In genomic region chr7:92776647-92777046, GRCm38 (mm10) we compare ENCODE assay signal across 9 mouse cellular contexts. TPM values are rescaled to one million over a fixed set of nuclear protein-coding genes. Genes with fewer than 3 reads are reported as not detected.
DNase-seq lines count a peak whose midpoint lies in the region; ATAC-seq lines count a peak whose summit lies in the region.
"Had no signal": no experiment of that assay in that cellular context is flagged by ENCODE, and none has a peak within 500 bp of the region (broad histone marks: within the 10 kb centered on the region; RNA-seq: fewer than 3 reads in every experiment).

No protein-coding gene starts in this region.

- peak overlapping the region; percentile 29; the same call in 1 of the 2 replicates for H3K27ac ChIP-seq in kidney, embryonic 15.5 days
- peak overlapping the region; percentile 97 for H3K27ac ChIP-seq in embryonic facial prominence, embryonic 14.5 days (replicated peaks; ENCODE audit: low read depth, low read length)
- H3K27ac ChIP-seq in hindbrain, embryonic 16.5 days (ENCODE audit: low read depth, low read length): peak overlapping the region; percentile 84
- H3K27ac ChIP-seq in neural tube, embryonic 12.5 days: no peak overlapping the region

- peak overlapping the region; percentile 40; the same call in 1 of the 2 replicates for H3K4me2 ChIP-seq in kidney, embryonic 15.5 days
- H3K4me2 ChIP-seq in embryonic facial prominence, embryonic 14.5 days (ENCODE audit: low read depth, low read length): peak overlapping the region; percentile 59
- peak overlapping the region; percentile 58 for H3K4me2 ChIP-seq in hindbrain, embryonic 16.5 days (ENCODE audit: low read length)
- H3K4me2 ChIP-seq in neural tube, embryonic 12.5 days (replicated peaks): peak overlapping the region; percentile 38

- no peaks in the 10 kb centered on the region for H3K9me3 ChIP-seq in kidney, embryonic 15.5 days (replicated peaks)
- no peaks in the 10 kb centered on the region for H3K9me3 ChIP-seq in embryonic facial prominence, embryonic 14.5 days (ENCODE audit: control insufficient read depth, low read length)
- H3K9me3 ChIP-seq in hindbrain, embryonic 16.5 days (ENCODE audit: control insufficient read depth, low read length): no peaks in the 10 kb centered on the region
- no peaks in the 10 kb centered on the region for H3K9me3 ChIP-seq in neural tube, embryonic 12.5 days

- 0 out of 2 replicates have a peak overlapping the region, but pooled peaks have one; percentile 22 for H3K9ac ChIP-seq in kidney, embryonic 15.5 days
- H3K9ac ChIP-seq in embryonic facial prominence, embryonic 14.5 days (ENCODE audit: low read depth, low read length): peak overlapping the region; percentile 51
- H3K9ac ChIP-seq in hindbrain, embryonic 16.5 days (ENCODE audit: low read depth, low read length): 0 out of 2 replicates have a peak overlapping the region, but pooled peaks have one; percentile 39
- H3K9ac ChIP-seq in neural tube, embryonic 12.5 days: no peak overlapping the region

- H3K36me3 ChIP-seq in kidney, embryonic 15.5 days: no peaks in the 10 kb centered on the region
- no peaks in the 10 kb centered on the region for H3K36me3 ChIP-seq in embryonic facial prominence, embryonic 14.5 days (ENCODE audit: control insufficient read depth, insufficient read depth, low read length)
- H3K36me3 ChIP-seq in hindbrain, embryonic 16.5 days (ENCODE audit: control insufficient read depth, insufficient read depth, low read length): no peaks in the 10 kb centered on the region
- H3K36me3 ChIP-seq in neural tube, embryonic 12.5 days: no peaks in the 10 kb centered on the region

- WGBS in kidney, embryonic 15.5 days: 61% methylated on average over 4 of the region's 4 CpGs
- WGBS in embryonic facial prominence, embryonic 14.5 days: 24% methylated on average over 4 of the region's 4 CpGs
- WGBS in hindbrain, embryonic 16.5 days: 48% methylated on average over 4 of the region's 4 CpGs
- 58% methylated on average over 4 of the region's 4 CpGs for WGBS in neural tube, embryonic 12.5 days

- H3K4me3 ChIP-seq in kidney, embryonic 15.5 days (replicated peaks): no peak overlapping the region
- H3K4me3 ChIP-seq in embryonic facial prominence, embryonic 14.5 days (ENCODE audit: low read depth, low read length): peak overlapping the region; percentile 38
- no peak overlapping the region for H3K4me3 ChIP-seq in hindbrain, embryonic 16.5 days (ENCODE audit: low read length)
- H3K4me3 ChIP-seq in neural tube, embryonic 12.5 days: no peak overlapping the region
- H3K4me3 ChIP-seq: megakaryocyte, embryonic 14.5 days had no signal

- no peaks in the 10 kb centered on the region for H3K27me3 ChIP-seq in kidney, embryonic 15.5 days
- no peaks in the 10 kb centered on the region for H3K27me3 ChIP-seq in embryonic facial prominence, embryonic 14.5 days (replicated peaks; ENCODE audit: control insufficient read depth, insufficient read depth, low read length)
- H3K27me3 ChIP-seq in hindbrain, embryonic 16.5 days (replicated peaks; ENCODE audit: control insufficient read depth, insufficient read depth, low read length): no peaks in the 10 kb centered on the region
- no peaks in the 10 kb centered on the region for H3K27me3 ChIP-seq in neural tube, embryonic 12.5 days (replicated peaks)

- DNase-seq in kidney, postnatal 25 days: no peak
- peak; percentile 74 for DNase-seq in embryonic facial prominence, embryonic 14.5 days (ENCODE audit: low spot score)
- no peak for DNase-seq in spleen, postnatal 36 days (ENCODE audit: low spot score in 2 of 2)
- DNase-seq in T-cell, adult 2 months (ENCODE audit: low spot score): no peak

- ATAC-seq in kidney, embryonic 15.5 days (replicated peaks; ENCODE audit: low FRiP score): no peak
- peak; percentile 41 for ATAC-seq in embryonic facial prominence, embryonic 14.5 days (ENCODE audit: low read depth)
- ATAC-seq in hindbrain, embryonic 16.5 days: peak; percentile 19; the same call in 1 of the 2 replicates
- ATAC-seq in neural tube, embryonic 12.5 days (ENCODE audit: low FRiP score, low read depth): no peak
- no peak for ATAC-seq in megakaryocyte-erythroid progenitor cell, adult 5-6 weeks (replicated peaks; ENCODE audit: low FRiP score, low TSS enrichment, poor library complexity, severe bottlenecking)

- H3K4me1 ChIP-seq in kidney, embryonic 15.5 days: peaks cover 17% of the 10 kb centered on the region
- peaks cover 33% of the 10 kb centered on the region for H3K4me1 ChIP-seq in embryonic facial prominence, embryonic 14.5 days (ENCODE audit: control insufficient read depth, insufficient read depth, low read length)
- H3K4me1 ChIP-seq in hindbrain, embryonic 16.5 days (ENCODE audit: control insufficient read depth, insufficient read depth, low read depth, low read length): peaks cover 16% of the 10 kb centered on the region
- peaks cover 18% of the 10 kb centered on the region for H3K4me1 ChIP-seq in neural tube, embryonic 12.5 days

RNA-seq across cellular contexts. Expression of gene Rab30, which starts 35.2 kb away (rescaled TPM):
- polyA plus RNA-seq in kidney, embryonic 15.5 days (2015; fragmentation: Nextera tagmentation; extraction: Ambion mirVana): 8.2 and 8.3 TPM in 2 replicates
- 21.3 and 25.8 TPM in 2 replicates for polyA plus RNA-seq in embryonic facial prominence, embryonic 14.5 days (2014; fragmentation: Nextera tagmentation; extraction: Ambion mirVana)
- 22.1 and 24.7 TPM in 2 replicates for polyA plus RNA-seq in hindbrain, embryonic 16.5 days (2015; fragmentation: Nextera tagmentation; extraction: Ambion mirVana)
- polyA plus RNA-seq in neural tube, embryonic 12.5 days (2016; fragmentation: Nextera tagmentation; extraction: Ambion mirVana): 22.3 and 22.5 TPM in 2 replicates
- total RNA-seq in megakaryocyte-erythroid progenitor cell, adult 5-6 weeks (2014; fragmentation: Nextera tagmentation): 0.46 and 0.67 TPM in 2 replicates
- total RNA-seq in megakaryocyte-erythroid progenitor cell, adult 5-6 weeks (2017): 0.28 and 3.6 TPM in 2 replicates

Comparison
In these comparisons a context has a peak if more than half of its experiments do, and no peak if none do; other contexts are left out.
1. ATAC-seq: peak in embryonic facial prominence, embryonic 14.5 days (single experiment) and hindbrain, embryonic 16.5 days (single experiment); none in kidney, embryonic 15.5 days (single experiment), neural tube, embryonic 12.5 days (single experiment) and megakaryocyte-erythroid progenitor cell, adult 5-6 weeks (single experiment).
2. Peak in every context shown above with its lines, with median percentiles within 50 percentile points of each other: H3K4me2 ChIP-seq.